ENCODE assay signal across 7 mouse cellular contexts in the genomic region with DNA sequence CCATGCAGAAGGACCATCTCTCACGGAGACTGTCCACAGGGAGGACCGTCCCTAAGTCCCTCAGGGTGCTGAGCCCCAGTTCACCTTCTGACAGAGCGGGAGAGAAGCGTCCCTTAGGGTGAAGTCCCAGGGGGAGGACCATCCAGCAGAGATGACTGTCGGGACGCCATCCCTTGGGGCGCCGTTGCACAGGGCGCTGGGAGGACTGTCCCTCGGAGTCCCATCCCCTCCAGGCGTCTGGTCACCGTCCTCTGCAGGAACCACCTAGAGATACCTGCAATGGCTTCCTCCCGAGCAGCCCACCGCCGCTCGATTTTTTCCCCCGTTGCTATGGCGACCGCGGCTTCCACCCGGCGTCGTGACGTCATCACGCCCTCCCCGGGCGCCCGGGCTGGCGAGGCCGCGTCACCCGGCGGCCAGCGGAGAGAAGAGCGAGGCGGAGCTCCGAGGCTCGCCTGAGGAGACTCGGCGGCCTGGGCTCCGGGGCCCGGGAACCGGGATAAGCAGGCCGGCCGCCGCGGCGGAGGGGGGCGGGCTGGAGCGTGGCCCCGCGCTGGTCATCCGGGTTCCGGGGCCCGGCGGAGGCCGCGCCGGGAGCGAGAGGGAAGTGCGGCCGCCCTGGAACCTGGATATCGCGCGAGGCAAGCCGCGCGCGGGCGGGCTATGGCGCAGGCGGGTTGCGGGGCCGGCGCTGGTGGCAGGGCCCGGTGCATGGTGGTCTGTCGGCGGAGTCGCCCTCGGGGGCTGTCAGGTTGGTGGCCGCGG. TPM values are rescaled to one million over a fixed set of nuclear protein-coding genes. Genes with fewer than 3 reads are reported as not detected.
DNase-seq lines count a peak whose midpoint lies in the region; ATAC-seq lines count a peak whose summit lies in the region.

Gene Zfp523, plus strand, starts transcription at position 355 of the 765 bp plus-strand sequence.

- H3K4me1 ChIP-seq in intestine, embryonic 15.5 days (replicated peaks), result peaks cover 46% of the 10 kb centered on the region
- H3K4me1 ChIP-seq in midbrain, embryonic 10.5 days, result peaks cover 84% of the 10 kb centered on the region

- intact Hi-C loops in gastrocnemius, postnatal 36 days (cut with DNase I), result no loop called here
- intact Hi-C loops in left cerebral cortex, postnatal 25 days (cut with DNase I), result no loop called here

- peak within 1 kb of the TSS; percentile 97 for H3K9ac ChIP-seq in intestine, embryonic 15.5 days

- peak within 1 kb of the TSS; percentile 92 for H3K27ac ChIP-seq in intestine, embryonic 15.5 days
- peak within 1 kb of the TSS; percentile 99 for H3K27ac ChIP-seq in midbrain, embryonic 10.5 days (replicated peaks)

- no peaks in the 10 kb centered on the region for H3K27me3 ChIP-seq in intestine, embryonic 15.5 days (replicated peaks)
- H3K27me3 ChIP-seq in midbrain, embryonic 10.5 days (ENCODE audit: low read depth, poor library complexity, severe bottlenecking), result no peaks in the 10 kb centered on the region

- peak within 1 kb of the TSS; percentile 81 for H3K4me2 ChIP-seq in intestine, embryonic 15.5 days (replicated peaks)

- H3K36me3 ChIP-seq in intestine, embryonic 15.5 days, result no peaks in the 10 kb centered on the region
- H3K36me3 ChIP-seq in midbrain, embryonic 10.5 days, result peaks cover 31% of the 10 kb centered on the region

- H3K9me3 ChIP-seq in intestine, embryonic 15.5 days, result no peaks in the 10 kb centered on the region
- H3K9me3 ChIP-seq in midbrain, embryonic 10.5 days (replicated peaks), result no peaks in the 10 kb centered on the region

- DNase-seq in adrenal gland, adult (ENCODE audit: inconsistent age in 2 of 2, low spot score in 1 of 2), result peak; percentile 94 to 97
- DNase-seq in embryo, embryonic 10.5 days (ENCODE audit: low spot score), result peak; percentile 92
- DNase-seq in gastrocnemius, postnatal 36 days, result peak; percentile 83 to 92
- DNase-seq in left cerebral cortex, postnatal 25 days (ENCODE audit: low spot score in 2 of 2), result peak; percentile 92 to 95
- peak; percentile 95 for DNase-seq in midbrain, embryonic 10.5 days (ENCODE audit: low spot score)
- DNase-seq in right cerebral cortex, postnatal 4 days, result peak; percentile 97

- peak; percentile 92 for ATAC-seq in intestine, embryonic 15.5 days

- WGBS in intestine, embryonic 15.5 days, result under 1% methylated on average over 81 of the region's 82 CpGs
- under 1% methylated on average over 77 of the region's 82 CpGs for WGBS in midbrain, embryonic 10.5 days

- peak within 1 kb of the TSS; percentile 91 for H3K4me3 ChIP-seq in intestine, embryonic 15.5 days (replicated peaks)
- peak within 1 kb of the TSS; percentile 88 for H3K4me3 ChIP-seq in midbrain, embryonic 10.5 days

RNA-seq across cellular contexts. Expression of gene Zfp523, which starts in this region (rescaled TPM):
- 10 to 100 TPM; 12.4 to 16.7 TPM for total RNA-seq in gastrocnemius, postnatal 36 days (2021)
- 25.7 and 28.1 TPM in 2 replicates for polyA plus RNA-seq in intestine, embryonic 15.5 days (2015; fragmentation: Nextera tagmentation; extraction: Ambion mirVana)
- 100 to 1,000 TPM; 110 to 113 TPM for total RNA-seq in left cerebral cortex, postnatal 25 days (2021)
- 32.4 and 38.0 TPM in 2 replicates for polyA plus RNA-seq in midbrain, embryonic 10.5 days (2016; fragmentation: Nextera tagmentation; extraction: Ambion mirVana)

Comparison
In these comparisons a context has a peak if more than half of its experiments do, and no peak if none do; other contexts are left out.
1. Peak in every context shown above with its lines: DNase-seq, ATAC-seq, H3K4me3 ChIP-seq and H3K27ac ChIP-seq.
2. RNA of gene Zfp523 (total RNA-seq): 110 to 113 TPM in left cerebral cortex, postnatal 25 days; 12.4 to 16.7 TPM in gastrocnemius, postnatal 36 days; every median in the first group is over 4 times any median in the second.